Mouse (Mus musculus) forebrain, embryonic 16.5 days (tissue): Measurements from ENCODE around the gene Ctnnal1. TPM values are rescaled to one million over a fixed set of nuclear protein-coding genes. Genes with fewer than 3 reads are reported as not detected.

Experiments used
- ATAC-seq: fragments of 200-750 bp; cut with Nextera tagmentation; 2 replicates; pipeline ENCODE4 v1.8.0; 2017; ENCODE audit warnings: mild to moderate bottlenecking, moderate library complexity
- H3K27ac ChIP-seq: fragments of 300-500 bp; sonication (generic); 2 replicates; pipeline ENCODE4 v1.5.1; 2014; ENCODE audit warnings: low read length, control low read depth
- H3K27me3 ChIP-seq: fragments of 300-500 bp; sonication (generic); replicated peaks from 2 replicates; pipeline ENCODE4 v1.6.1; 2014; ENCODE audit warnings: low read length; ENCODE audit not compliant: control insufficient read depth, insufficient read depth
- H3K36me3 ChIP-seq: fragments of 300-500 bp; sonication (generic); 2 replicates; pipeline ENCODE4 v1.6.1; 2014; ENCODE audit not compliant: control insufficient read depth, insufficient read depth
- H3K4me1 ChIP-seq: fragments of 300-500 bp; sonication (generic); replicated peaks from 2 replicates; pipeline ENCODE4 v1.6.1; 2014; ENCODE audit warnings: low read length; ENCODE audit not compliant: control insufficient read depth, insufficient read depth
- H3K4me2 ChIP-seq: fragments of 300-500 bp; sonication (generic); 2 replicates; pipeline ENCODE4 v1.6.1; 2014; ENCODE audit warnings: mild to moderate bottlenecking, low read length, control low read depth
- H3K4me3 ChIP-seq: fragments of 300-500 bp; sonication (generic); replicated peaks from 2 replicates; pipeline ENCODE4 v1.5.1; 2014; ENCODE audit warnings: mild to moderate bottlenecking, low read length, control low read depth
- H3K9ac ChIP-seq: fragments of 300-500 bp; sonication (generic); replicated peaks from 2 replicates; pipeline ENCODE4 v1.6.1; 2014; ENCODE audit warnings: low read depth, low read length, control low read depth
- H3K9me3 ChIP-seq: fragments of 300-500 bp; sonication (generic); 2 replicates; pipeline ENCODE4 v1.6.1; 2016; ENCODE audit warnings: low read length; ENCODE audit not compliant: control insufficient read depth
- WGBS: fragments of 180-500 bp; shearing (Covaris S2); extraction: QIAGEN DNeasy Blood & Tissue Kit; methylation state at CpG from one replicate; pipeline ENCODE4 v1.1.7; 2014; 5-methylcytosine and 5-hydroxymethylcytosine counted together
- microRNA counts: library from miRNA; unstranded; fragments of <30 nt; microRNA quantifications from one replicate; lab custom pipeline; 2016
- microRNA-seq: library from miRNA; unstranded; fragments of <30 nt; microRNA quantifications from one replicate; pipeline ENCODE4, GENCODE M21; 2017
- polyA plus RNA-seq: library from polyadenylated mRNA; unstranded; fragments of >200 nt; fragmentation: Nextera tagmentation; extraction: Ambion mirVana; gene quantifications from 2 replicates; pipeline ENCODE4 v1.2.1, GENCODE M21; 2015

Gene Ctnnal1
- polyA plus RNA-seq, 1 experiment from 2014 or later, result 11.1 TPM

DNA sequence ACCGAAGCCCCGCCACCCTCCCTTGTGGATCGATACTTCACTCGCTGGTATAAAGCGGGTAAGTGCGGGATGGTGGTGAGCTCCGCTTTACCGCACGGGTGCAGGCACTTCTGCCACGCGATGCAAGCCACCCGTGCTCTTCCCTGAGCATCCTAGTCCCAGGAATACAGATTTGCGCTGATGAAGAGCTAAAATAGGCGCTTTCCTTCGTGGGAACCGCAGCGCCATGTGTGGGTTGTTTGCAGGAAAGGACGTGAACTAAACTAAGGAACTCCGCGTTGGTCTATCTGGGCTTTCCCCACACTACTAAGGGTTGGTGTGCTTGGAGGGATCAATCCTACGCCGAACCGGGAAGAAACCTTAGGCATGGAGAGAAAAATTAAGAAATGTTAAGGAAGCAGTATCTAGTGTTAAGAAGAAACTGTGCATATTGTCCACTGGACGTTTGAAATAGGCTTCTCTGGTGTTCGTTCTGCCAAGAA, 62.3 kb downstream of the Ctnnal1 start:
- no peaks in the 10 kb centered on the region for H3K27me3 ChIP-seq
- H3K27ac ChIP-seq, result peak overlapping the region; percentile 87
- peaks cover 24% of the 10 kb centered on the region for H3K4me1 ChIP-seq
- peak overlapping the region; percentile 89 for H3K4me3 ChIP-seq
- H3K9ac ChIP-seq, result peak overlapping the region; percentile 86
- under 1% methylated on average over 25 of the region's 25 CpGs for WGBS
- H3K36me3 ChIP-seq, result peaks cover 19% of the 10 kb centered on the region
- peak overlapping the region; percentile 94 for H3K4me2 ChIP-seq
- no peak for ATAC-seq
- no peaks in the 10 kb centered on the region for H3K9me3 ChIP-seq

DNA sequence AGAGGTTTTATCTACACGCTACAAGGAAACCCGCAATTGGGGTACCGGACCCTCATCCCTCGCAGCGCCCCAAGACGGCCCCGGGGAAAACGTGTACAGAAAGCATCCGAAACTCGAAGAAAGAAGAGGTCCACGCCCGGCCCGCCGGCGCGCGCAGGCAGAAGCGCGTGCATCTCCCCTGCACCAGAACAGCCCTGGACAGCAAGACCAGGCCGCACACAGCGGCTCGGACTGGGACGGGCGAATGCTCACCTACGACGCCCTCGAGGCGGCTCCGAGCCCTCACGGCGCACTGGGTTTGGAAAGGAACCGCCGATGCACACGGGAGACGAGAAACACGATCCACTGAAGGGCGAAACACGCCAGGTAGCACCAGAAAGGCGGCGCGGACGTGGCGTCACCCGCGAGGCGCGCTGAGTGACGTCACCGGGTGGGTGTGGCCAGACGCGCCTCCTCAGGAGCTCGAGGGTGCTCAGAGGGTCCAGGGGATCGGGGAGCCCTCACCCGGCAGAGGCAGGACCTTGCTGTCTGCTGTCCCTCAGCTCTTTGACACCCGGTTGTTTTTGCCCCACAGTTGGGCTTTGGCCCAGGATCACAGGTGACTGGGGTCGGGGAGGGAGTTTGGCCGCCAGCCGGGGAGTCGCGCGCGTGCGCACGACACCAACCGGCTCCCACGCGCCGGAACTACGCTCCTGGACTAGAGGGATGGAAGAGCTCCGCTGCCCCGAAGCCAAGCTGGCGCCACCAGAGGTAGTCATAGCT, 62.9 kb downstream of the Ctnnal1 start, which contains the start of the genes Elp1 and Fam206a:
Gene Elp1 (minus strand): TSS at position 425 of the 762 bp plus-strand sequence.
Gene Fam206a (plus strand): TSS at position 439 of the 762 bp plus-strand sequence.
- under 1% methylated on average over 72 of the region's 72 CpGs for WGBS
- Histone ChIP-seq H3K36me3 (peaks cover 25% of the 10 kb centered on the region), H3K27me3 (no peaks in the 10 kb centered on the region), H3K4me1 (peaks cover 24% of the 10 kb centered on the region), H3K4me3 (peak within 1 kb of the TSS; percentile 89), H3K9ac (peak within 1 kb of the TSS; percentile 86), H3K4me2 (peak within 1 kb of the TSS; percentile 94), H3K27ac (peak within 1 kb of the TSS; percentile 87), H3K9me3 (no peaks in the 10 kb centered on the region)
- ATAC-seq, result peak; percentile 97

DNA sequence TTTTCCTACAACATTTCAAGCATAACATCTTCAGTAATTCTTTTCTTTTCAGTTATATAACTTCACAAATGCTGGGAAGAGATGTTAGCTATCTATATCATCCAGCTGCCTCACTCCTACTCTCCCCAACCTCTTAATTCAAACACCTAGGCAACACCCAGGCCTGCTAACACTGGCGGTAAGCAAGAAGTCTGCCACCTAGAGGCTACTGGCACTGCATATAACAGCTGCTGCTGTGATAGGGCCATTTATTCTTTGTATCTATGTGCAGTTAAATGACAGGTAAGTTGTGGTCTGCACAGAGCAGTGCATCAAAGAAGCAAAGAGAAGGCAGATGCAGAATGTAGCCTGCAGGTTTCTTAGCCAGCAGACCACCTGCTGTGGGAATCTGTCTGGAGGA, 73.6 kb downstream of the Ctnnal1 start:
- Histone ChIP-seq H3K27me3 (no peaks in the 10 kb centered on the region), H3K4me2 (no peak overlapping the region), H3K4me3 (no peak overlapping the region), H3K9me3 (no peaks in the 10 kb centered on the region), H3K4me1 (no peaks in the 10 kb centered on the region), H3K36me3 (peaks cover 45% of the 10 kb centered on the region), H3K9ac (no peak overlapping the region), H3K27ac (no peak overlapping the region)
- WGBS, result 36% methylated on average over 1 of the region's 1 CpGs
- ATAC-seq, result no peak

DNA sequence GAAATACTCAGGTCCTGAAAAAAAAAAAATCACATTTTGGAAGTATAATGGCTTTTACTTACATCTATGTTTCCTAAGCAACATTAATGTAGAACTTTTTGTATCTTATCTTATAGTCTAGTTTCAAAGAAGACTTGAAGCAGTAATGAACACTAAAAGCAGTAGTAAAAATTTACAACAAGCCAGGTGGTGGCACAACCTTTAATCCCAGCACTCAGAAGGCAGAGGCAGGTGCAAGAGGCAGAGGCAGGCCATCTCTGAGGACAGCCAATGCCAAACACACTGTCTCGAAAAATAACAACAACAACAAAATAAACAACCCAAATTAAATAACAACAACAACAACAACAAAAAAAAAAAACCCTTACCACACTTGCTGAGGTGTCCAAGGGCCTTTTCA, 93.9 kb downstream of the Ctnnal1 start:
- Histone ChIP-seq H3K4me2 (no peak overlapping the region), H3K27ac (no peak overlapping the region), H3K9me3 (no peaks in the 10 kb centered on the region), H3K9ac (no peak overlapping the region), H3K4me1 (no peaks in the 10 kb centered on the region), H3K4me3 (no peak overlapping the region), H3K27me3 (no peaks in the 10 kb centered on the region), H3K36me3 (peaks cover 70% of the 10 kb centered on the region)
- no peak for ATAC-seq
- 76% methylated on average over 1 of the region's 1 CpGs for WGBS

DNA sequence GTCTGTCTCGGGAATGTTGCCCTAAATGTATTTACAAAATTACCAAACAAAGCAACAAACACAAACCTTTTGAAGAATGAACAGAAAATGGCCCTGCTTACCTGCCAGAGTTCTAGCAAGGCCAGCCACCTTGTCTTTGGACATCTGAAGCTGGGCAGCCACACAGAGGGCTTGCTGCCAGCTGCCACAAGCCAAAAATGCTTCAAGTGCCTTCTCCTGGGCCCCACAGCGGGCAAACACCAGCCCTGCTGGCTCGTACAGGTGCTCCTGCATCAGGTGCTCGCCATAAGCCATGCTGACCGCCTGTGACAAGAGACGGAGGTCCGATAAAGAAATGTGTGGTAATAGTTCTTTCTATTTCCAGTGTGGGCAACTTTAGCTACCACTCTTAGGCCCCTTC, 96.1 kb downstream of the Ctnnal1 start:
- Histone ChIP-seq H3K27me3 (no peaks in the 10 kb centered on the region), H3K36me3 (peaks cover 72% of the 10 kb centered on the region), H3K4me2 (no peak overlapping the region), H3K9ac (no peak overlapping the region), H3K4me1 (no peaks in the 10 kb centered on the region), H3K27ac (no peak overlapping the region), H3K4me3 (no peak overlapping the region), H3K9me3 (no peaks in the 10 kb centered on the region)
- WGBS, result 90% methylated on average over 7 of the region's 7 CpGs
- ATAC-seq, result no peak

DNA sequence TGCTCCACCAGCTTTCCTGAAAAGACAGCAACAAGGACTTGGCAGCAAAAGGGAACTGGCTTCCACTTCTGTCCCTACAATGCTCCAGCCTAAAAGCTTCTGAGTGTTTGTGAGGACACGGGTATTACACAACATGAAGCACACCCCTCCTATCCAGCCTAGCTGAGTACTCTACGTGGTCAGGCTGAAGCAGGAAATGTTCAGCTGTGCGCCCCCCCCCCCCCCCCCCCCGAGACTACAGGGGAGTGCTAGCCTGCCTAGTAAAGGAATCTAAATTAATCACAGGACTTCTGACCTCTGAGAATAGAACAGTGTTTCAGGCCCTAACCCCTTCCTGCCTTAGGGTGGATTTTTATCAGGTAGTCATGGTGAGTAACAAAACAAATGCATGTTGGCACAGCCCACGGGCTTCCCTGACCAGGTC, 97.1 kb downstream of the Ctnnal1 start:
- no peak overlapping the region for H3K4me2 ChIP-seq
- no peak overlapping the region for H3K27ac ChIP-seq
- no peak overlapping the region for H3K9ac ChIP-seq
- 90% methylated on average over 4 of the region's 5 CpGs for WGBS
- H3K9me3 ChIP-seq, result no peaks in the 10 kb centered on the region
- no peaks in the 10 kb centered on the region for H3K27me3 ChIP-seq
- no peak for ATAC-seq
- H3K36me3 ChIP-seq, result peaks cover 63% of the 10 kb centered on the region
- H3K4me1 ChIP-seq, result no peaks in the 10 kb centered on the region
- no peak overlapping the region for H3K4me3 ChIP-seq

MicroRNA genes within 50 kb of the gene (microRNA counts, 519-probe panel; counts per million panel counts)
- 2,937 counts per million, percentile 76 among the panel's probes with 10 or more counts for microRNA mmu-miR-32 (lab: Ali Mortazavi, UCI)

Small RNA genes within 50 kb of the gene (microRNA-seq; reads per million reads assigned to microRNA genes)
- 198 reads per million, percentile 62 among the genes with 10 or more reads in this experiment for gene Mir32

Other genes starting within 250 kb of the Ctnnal1 start
- gene Gm26657, start 125.1 kb downstream of the Ctnnal1 start, polyA plus RNA-seq, result not detected in 2 replicates
- not detected in 2 replicates for gene Actl7b, start 123.7 kb downstream of the Ctnnal1 start, polyA plus RNA-seq
- not detected in 2 replicates for gene Actl7a, start 121.8 kb downstream of the Ctnnal1 start, polyA plus RNA-seq
- 64.7 and 68.7 TPM in 2 replicates for gene Elp1, start 62.9 kb downstream of the Ctnnal1 start, polyA plus RNA-seq
- gene Fam206a, start 62.8 kb downstream of the Ctnnal1 start, polyA plus RNA-seq, result 16.0 and 16.4 TPM in 2 replicates
- gene Tmem245, start 82.2 kb upstream of the Ctnnal1 start, polyA plus RNA-seq, result 8.3 and 8.7 TPM in 2 replicates
- 25.3 and 28.6 TPM in 2 replicates for gene Frrs1l, start 125.2 kb upstream of the Ctnnal1 start, polyA plus RNA-seq